Mouse (Mus musculus): ENCODE results near the gene Spag8. TPM values are rescaled to one million over a fixed set of nuclear protein-coding genes. Genes with fewer than 3 reads are reported as not detected.

Spag8 gene
- total RNA-seq, 2 experiments from 2014 or later: 0.33 TPM; not detected in 1

Small RNA genes within 50 kb of the gene (microRNA-seq; reads per million reads assigned to microRNA genes)
- 0 to 0.26 reads per million in 2 experiments for gene Gm25262 (ENCODE audit: borderline replicate concordance in 2 of 2)

Other genes starting within 250 kb of the Spag8 start
- gene Fam166b, start 224.5 kb downstream of the Spag8 start, total RNA-seq (2021): not detected
- 10 to 100 TPM; 41.7 to 47.2 TPM for gene Tesk1, start 211.7 kb downstream of the Spag8 start, total RNA-seq (2021)
- gene Cd72, start 199.0 kb downstream of the Spag8 start, total RNA-seq (2021): not detected
- gene Sit1, start 169.9 kb downstream of the Spag8 start, total RNA-seq (2021): not detected
- gene Ccdc107, start 160.7 kb downstream of the Spag8 start, total RNA-seq (2021): 10 to 100 TPM; 21.9 to 26.8 TPM
- gene Arhgef39, start 153.9 kb downstream of the Spag8 start, total RNA-seq (2021): under 1 TPM in 1 of 2 experiments, not detected in 1; 0.69 TPM
- 1 to 10 TPM; 2.2 to 2.7 TPM for gene Car9, start 146.6 kb downstream of the Spag8 start, total RNA-seq (2021)
- gene Tpm2, start 129.8 kb downstream of the Spag8 start, total RNA-seq (2021): over 10,000 TPM in 1 of 2 experiments, 1,000 to 10,000 TPM in 1; 8,936 to 14,319 TPM
- gene Creb3, start 91.3 kb downstream of the Spag8 start, total RNA-seq (2021): 10 to 100 TPM; 34.9 to 41.8 TPM
- gene Tln1, start 90.9 kb downstream of the Spag8 start, total RNA-seq (2021): 10 to 100 TPM; 56.2 to 79.8 TPM
- 10 to 100 TPM; 21.1 to 22.5 TPM for gene Rgp1, start 74.9 kb downstream of the Spag8 start, total RNA-seq (2021)
- gene Gba2, start 74.7 kb downstream of the Spag8 start, total RNA-seq (2021): 1 to 10 TPM; 5.5 to 6.1 TPM
- gene Msmp, start 69.1 kb downstream of the Spag8 start, total RNA-seq (2021): under 1 TPM in 1 of 2 experiments, not detected in 1; 0.64 TPM
- 10 to 100 TPM; 32.5 to 36.6 TPM for gene Npr2, start 21.7 kb downstream of the Spag8 start, total RNA-seq (2021)
- 10 to 100 TPM; 37.5 to 39.6 TPM for gene Hint2, start 2.9 kb upstream of the Spag8 start, total RNA-seq (2021)
- 10 to 100 TPM; 10.7 to 12.1 TPM for gene Tmem8b, start 15.4 kb upstream of the Spag8 start, total RNA-seq (2021)
- gene Fam221b, start 15.6 kb upstream of the Spag8 start, total RNA-seq (2021): under 1 TPM in 1 of 2 experiments, not detected in 1; 0.13 TPM
- not detected for gene Olfr70, start 47.2 kb upstream of the Spag8 start, total RNA-seq (2021)
- not detected for gene Olfr71, start 56.7 kb upstream of the Spag8 start, total RNA-seq (2021)
- 1 to 10 TPM; 1.4 to 2.3 TPM for gene Hrct1, start 73.6 kb upstream of the Spag8 start, total RNA-seq (2021)
- gene Spaar, start 76.4 kb upstream of the Spag8 start, total RNA-seq (2021): 1 to 10 TPM; 1.3 to 1.5 TPM
- gene Olfr159, start 117.4 kb upstream of the Spag8 start, total RNA-seq (2021): not detected
- gene Olfr156, start 170.3 kb upstream of the Spag8 start, total RNA-seq (2021): not detected
- gene Olfr157, start 186.6 kb upstream of the Spag8 start, total RNA-seq (2021): not detected
- not detected for gene Olfr155, start 198.0 kb upstream of the Spag8 start, total RNA-seq (2021)
- 1 to 10 TPM; 2.5 to 4.4 TPM for gene Reck, start 221.9 kb upstream of the Spag8 start, total RNA-seq (2021)